Mouse (Mus musculus) lung, postnatal 0 days (tissue): Measurements from ENCODE around the gene Tbccd1. TPM values are rescaled to one million over a fixed set of nuclear protein-coding genes. Genes with fewer than 3 reads are reported as not detected.
A peak's percentile ranks its signal among the peaks of the same experiment; 100 is the strongest.

ENCODE experiments used
- ATAC-seq: fragments of 200-750 bp; cut with Nextera tagmentation; 2 replicates; pipeline ENCODE4 v1.8.0; 2017; ENCODE audit warnings: moderate library complexity
- DNase-seq: peaks from one replicate; pipeline ENCODE4 v3.0.0-alpha.2; 2016; ENCODE audit warnings: low spot score
- H3K27ac ChIP-seq: fragments of 300-500 bp; sonication (generic); 2 replicates; pipeline ENCODE4 v1.5.1; 2014; ENCODE audit warnings: antibody characterized with exemption, mild to moderate bottlenecking, low read length, mixed read lengths
- H3K27me3 ChIP-seq: fragments of 300-500 bp; sonication (generic); replicated peaks from 2 replicates; pipeline ENCODE4 v1.6.1; 2014; ENCODE audit warnings: low read length, mixed read lengths; ENCODE audit not compliant: insufficient read depth
- H3K36me3 ChIP-seq: fragments of 300-500 bp; sonication (generic); 2 replicates; pipeline ENCODE4 v1.6.1; 2014; ENCODE audit warnings: low read length, mixed read lengths; ENCODE audit not compliant: insufficient read depth
- H3K4me1 ChIP-seq: fragments of 300-500 bp; sonication (generic); 2 replicates; pipeline ENCODE4 v1.6.1; 2014; ENCODE audit warnings: antibody characterized with exemption, low read depth, low read length, mixed read lengths; ENCODE audit not compliant: insufficient read depth
- H3K4me2 ChIP-seq: fragments of 300-500 bp; sonication (generic); replicated peaks from 2 replicates; pipeline ENCODE4 v1.6.1; 2014; ENCODE audit warnings: low read depth, mild to moderate bottlenecking, low read length, moderate library complexity, mixed read lengths
- H3K4me3 ChIP-seq: fragments of 300-500 bp; sonication (generic); 2 replicates; pipeline ENCODE4 v1.5.1; 2014; ENCODE audit warnings: low read depth, low read length
- H3K9ac ChIP-seq: fragments of 300-500 bp; sonication (generic); replicated peaks from 2 replicates; pipeline ENCODE4 v1.6.1; 2014; ENCODE audit warnings: low read depth, mild to moderate bottlenecking
- H3K9me3 ChIP-seq: fragments of 300-500 bp; sonication (generic); 2 replicates; pipeline ENCODE4 v1.6.1; 2016; ENCODE audit warnings: low read length, mixed read lengths
- CTCF ChIP-seq: IDR thresholded peaks from 2 replicates; pipeline ENCODE4 v1.5.1; 2016; ENCODE audit warnings: antibody characterized with exemption, mild to moderate bottlenecking
- EP300 ChIP-seq: IDR thresholded peaks from 2 replicates; pipeline ENCODE4 v1.6.1; 2016; ENCODE audit warnings: antibody characterized with exemption, mild to moderate bottlenecking, control low read depth
- WGBS: fragments of 180-500 bp; shearing (Covaris S2); extraction: QIAGEN DNeasy Blood & Tissue Kit; methylation state at CpG from one replicate; pipeline ENCODE4 v1.1.7; 2014; 5-methylcytosine and 5-hydroxymethylcytosine counted together
- polyA plus RNA-seq: library from polyadenylated mRNA; unstranded; fragments of >200 nt; fragmentation: Nextera tagmentation; extraction: Ambion mirVana; gene quantifications from 2 replicates; pipeline ENCODE4 v1.2.1, GENCODE M21; 2015

Tbccd1 gene
- polyA plus RNA-seq, 1 experiment from 2014 or later: 16.0 TPM

DNA sequence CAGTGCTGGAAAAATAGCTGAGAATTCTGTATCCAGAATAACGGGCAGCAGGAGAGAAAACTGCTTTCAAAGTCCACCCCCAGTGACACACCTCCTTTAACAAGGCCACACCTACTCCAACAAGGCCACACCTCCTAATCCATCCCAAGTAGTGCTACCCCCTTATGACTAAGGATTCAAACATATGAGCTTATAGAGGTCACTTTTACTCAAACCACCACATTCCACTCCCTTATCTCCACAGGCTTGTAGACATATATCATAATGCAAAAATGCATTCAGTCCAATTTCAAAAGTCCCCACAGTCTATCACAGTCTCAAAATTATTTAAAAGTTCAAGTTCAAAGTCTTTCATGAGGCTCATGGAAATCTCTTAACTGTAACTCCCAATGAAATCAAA, 9.8 kb downstream of the Tbccd1 start:
- 92% methylated on average over 1 of the region's 1 CpGs for WGBS
- no peak for ATAC-seq
- DNase-seq: no peak
- TF ChIP-seq EP300 (no peak), CTCF (no peak)
- Histone ChIP-seq H3K27ac (no peak overlapping the region), H3K27me3 (no peaks in the 10 kb centered on the region), H3K9me3 (no peaks in the 10 kb centered on the region), H3K4me3 (no peak overlapping the region), H3K4me1 (no peaks in the 10 kb centered on the region), H3K36me3 (no peaks in the 10 kb centered on the region), H3K4me2 (no peak overlapping the region), H3K9ac (no peak overlapping the region)

DNA sequence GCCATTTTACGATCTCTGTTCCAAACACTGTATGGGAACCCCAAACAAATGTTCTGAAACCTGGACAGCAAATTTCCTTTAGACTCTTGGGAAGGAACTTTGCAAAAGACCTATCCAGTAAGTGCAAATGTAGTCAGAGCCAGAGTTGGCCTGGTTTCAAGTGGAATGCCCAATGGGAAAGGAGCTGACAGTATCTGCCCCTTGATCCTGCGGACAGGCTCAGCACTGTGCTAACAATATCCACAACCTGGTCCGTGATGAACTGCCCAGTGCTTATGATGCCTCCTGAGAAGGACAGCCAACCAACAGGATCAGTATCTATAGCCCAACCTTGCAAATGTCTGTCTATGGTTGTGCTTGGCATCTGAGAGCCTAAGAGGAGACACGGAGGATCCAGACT, 12.0 kb downstream of the Tbccd1 start:
- H3K9ac ChIP-seq: no peak overlapping the region
- H3K4me1 ChIP-seq: no peaks in the 10 kb centered on the region
- H3K36me3 ChIP-seq: no peaks in the 10 kb centered on the region
- no peak overlapping the region for H3K4me3 ChIP-seq
- no peak for TF ChIP-seq CTCF
- no peak for TF ChIP-seq EP300
- H3K27ac ChIP-seq: no peak overlapping the region
- H3K4me2 ChIP-seq: no peak overlapping the region
- no peaks in the 10 kb centered on the region for H3K27me3 ChIP-seq
- WGBS: 83% methylated on average over 4 of the region's 4 CpGs
- H3K9me3 ChIP-seq: no peaks in the 10 kb centered on the region
- DNase-seq (no peak), ATAC-seq (no peak)

DNA sequence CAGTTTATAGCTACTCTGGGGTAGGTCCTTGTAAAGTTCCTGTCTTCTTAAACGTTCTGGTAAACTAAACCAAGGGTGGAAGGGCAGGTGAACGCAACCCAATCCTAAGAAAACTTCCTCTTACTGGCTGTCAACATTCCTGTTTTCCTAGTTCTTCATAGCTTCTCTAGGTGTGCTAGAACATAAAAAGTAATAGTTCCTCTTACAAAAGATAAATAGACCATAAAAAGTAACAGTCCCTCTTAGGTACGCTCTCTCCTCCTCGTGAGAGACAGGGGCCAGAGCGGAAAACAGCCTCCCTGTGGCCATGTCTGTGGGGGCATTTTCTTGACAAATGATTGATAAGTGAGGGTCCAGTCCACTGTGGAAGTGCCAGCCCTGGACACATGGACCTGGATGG, 12.6 kb downstream of the Tbccd1 start:
- Histone ChIP-seq H3K4me2 (peak overlapping the region; percentile 94), H3K4me3 (peak overlapping the region; percentile 46; the same call in 1 of the 2 replicates), H3K36me3 (no peaks in the 10 kb centered on the region), H3K4me1 (no peaks in the 10 kb centered on the region), H3K27me3 (no peaks in the 10 kb centered on the region), H3K27ac (no peak overlapping the region; the same call in 1 of the 2 replicates), H3K9me3 (no peaks in the 10 kb centered on the region), H3K9ac (peak overlapping the region; percentile 50)
- ATAC-seq (no peak), DNase-seq (no peak)
- TF ChIP-seq EP300: no peak
- no peak for TF ChIP-seq CTCF
- WGBS: 43% methylated on average over 5 of the region's 5 CpGs

DNA sequence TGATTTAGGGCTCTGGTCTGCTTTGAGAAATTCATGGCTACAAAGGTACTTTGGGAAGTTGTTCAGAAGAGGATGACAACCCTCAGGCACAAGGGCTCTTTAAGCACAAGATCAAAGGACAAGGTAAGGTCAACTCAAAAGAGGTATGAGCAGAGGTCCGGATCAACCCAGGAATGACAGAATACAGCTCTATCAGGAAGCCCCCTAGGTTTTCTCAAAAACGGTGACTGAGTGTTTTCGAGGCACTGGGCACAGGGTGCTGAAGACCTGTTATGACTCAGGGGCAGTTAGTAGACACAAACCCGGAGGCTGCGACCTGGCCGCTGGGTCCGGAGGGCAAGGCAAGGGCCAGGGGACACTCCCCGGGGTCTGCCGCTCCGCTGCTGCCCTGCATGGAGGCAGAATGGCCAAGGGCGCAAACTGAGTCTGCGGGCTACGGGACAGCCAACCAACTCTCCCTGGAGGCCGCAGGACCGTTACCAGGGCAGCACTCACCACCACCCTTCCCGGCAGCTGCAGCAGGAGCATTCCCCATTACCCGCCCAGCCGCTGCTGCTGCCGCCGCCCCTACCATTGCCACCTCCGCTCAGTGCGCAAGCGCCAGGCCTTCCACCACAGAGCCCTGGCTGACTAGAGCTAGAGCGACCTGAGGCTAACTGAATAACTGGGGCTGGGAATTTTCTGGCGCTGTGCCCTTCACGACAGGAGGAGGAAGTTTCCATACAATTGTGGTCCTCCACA, 13.2 kb downstream of the Tbccd1 start:
- H3K4me2 ChIP-seq: peak overlapping the region; percentile 94
- DNase-seq: peak; percentile 92
- 7% methylated on average over 26 of the region's 26 CpGs for WGBS

DNA sequence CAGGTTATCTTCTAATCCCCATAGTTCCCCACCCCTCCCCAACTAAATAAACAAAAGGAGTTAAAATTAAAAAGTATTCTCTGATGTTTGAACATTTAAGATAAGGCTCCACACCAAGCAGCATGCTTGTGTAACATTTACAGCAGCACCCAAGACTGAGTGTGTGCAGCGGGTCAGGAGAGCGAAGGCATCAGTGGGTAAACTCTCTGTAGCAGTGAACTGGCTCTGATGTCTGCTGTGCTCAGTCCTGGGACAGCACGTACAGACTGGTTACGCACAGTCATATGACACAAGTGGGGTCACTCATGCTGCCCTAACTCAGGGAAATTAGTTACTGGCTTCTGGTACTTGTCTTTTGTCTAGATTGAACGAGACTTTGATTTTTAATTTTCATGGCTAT, 14.6 kb downstream of the Tbccd1 start:
- no peak overlapping the region for H3K9ac ChIP-seq
- no peak for DNase-seq
- H3K27me3 ChIP-seq: no peaks in the 10 kb centered on the region
- ATAC-seq: no peak
- no peak overlapping the region for H3K4me3 ChIP-seq
- H3K4me1 ChIP-seq: no peaks in the 10 kb centered on the region
- WGBS: 68% methylated on average over 5 of the region's 5 CpGs
- H3K9me3 ChIP-seq: no peaks in the 10 kb centered on the region
- no peak for TF ChIP-seq CTCF
- TF ChIP-seq EP300: no peak
- no peak overlapping the region for H3K4me2 ChIP-seq
- H3K36me3 ChIP-seq: no peaks in the 10 kb centered on the region
- no peak overlapping the region for H3K27ac ChIP-seq

More for the DNA sequence above, 13.2 kb downstream of the Tbccd1 start:
- ATAC-seq: peak; percentile 96
- TF ChIP-seq EP300 (no peak), CTCF (no peak)
- Histone ChIP-seq H3K4me1 (no peaks in the 10 kb centered on the region), H3K9me3 (no peaks in the 10 kb centered on the region), H3K36me3 (no peaks in the 10 kb centered on the region), H3K27ac (peak overlapping the region; percentile 54; the same call in 1 of the 2 replicates), H3K27me3 (no peaks in the 10 kb centered on the region), H3K4me3 (peak overlapping the region; percentile 46), H3K9ac (peak overlapping the region; percentile 50)

DNA sequence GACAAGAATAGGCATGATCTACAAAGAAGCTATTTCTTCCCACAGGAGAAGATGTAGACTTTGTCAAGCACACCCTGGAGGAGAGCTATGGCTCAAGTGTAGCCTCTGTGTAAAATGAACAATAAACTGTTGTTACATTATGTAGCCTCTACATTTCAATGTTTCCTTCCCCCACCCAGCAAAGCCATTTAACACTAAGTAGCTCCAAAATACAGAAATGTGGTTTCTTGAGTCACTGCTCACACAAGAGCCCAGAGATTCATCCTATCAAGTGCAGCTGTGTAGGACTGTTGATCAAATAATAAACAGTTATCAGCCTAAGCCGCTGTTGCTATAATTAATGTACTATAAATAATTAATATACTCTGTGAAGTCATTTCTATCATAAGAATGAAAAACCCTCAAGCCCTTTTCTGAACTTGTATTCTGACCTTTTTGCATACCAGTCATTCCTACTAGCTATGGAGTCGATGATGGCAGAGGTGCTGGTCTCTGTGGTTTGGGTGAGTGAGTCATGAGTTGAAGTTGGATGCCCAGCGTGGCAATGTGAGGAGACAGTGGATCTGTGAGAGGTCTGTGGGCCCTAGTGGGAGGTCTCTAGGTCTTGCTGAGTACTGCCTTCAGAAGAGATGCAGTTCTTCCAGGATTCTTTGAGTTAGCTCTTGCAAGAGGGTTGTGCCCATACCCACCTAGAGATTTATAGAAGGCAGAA, 18.2 kb downstream of the Tbccd1 start:
- ATAC-seq (no peak), DNase-seq (no peak)
- Histone ChIP-seq H3K36me3 (no peaks in the 10 kb centered on the region), H3K4me1 (no peaks in the 10 kb centered on the region), H3K9me3 (no peaks in the 10 kb centered on the region), H3K27ac (no peak overlapping the region), H3K27me3 (no peaks in the 10 kb centered on the region), H3K4me2 (no peak overlapping the region), H3K9ac (no peak overlapping the region), H3K4me3 (no peak overlapping the region)
- 79% methylated on average over 3 of the region's 3 CpGs for WGBS
- TF ChIP-seq CTCF (no peak), EP300 (no peak)
